Mouse (Mus musculus) limb, embryonic 11.5 days (tissue): Measurements from ENCODE around the gene Ppp3ca. TPM values are rescaled to one million over a fixed set of nuclear protein-coding genes. Genes with fewer than 3 reads are reported as not detected.
A peak's percentile ranks its signal among the peaks of the same experiment; 100 is the strongest.

Source experiments
- ATAC-seq: fragments of 200-750 bp; cut with Nextera tagmentation; 2 replicates; pipeline ENCODE4 v1.8.0; 2017; ENCODE audit warnings: low read depth; ENCODE audit not compliant: insufficient number of reproducible peaks, low FRiP score, low TSS enrichment
- DNase-seq: peaks from one replicate; pipeline ENCODE4 v3.0.0-alpha.2; 2015; ENCODE audit warnings: low spot score
- H3K27ac ChIP-seq: fragments of 300-500 bp; sonication (generic); replicated peaks from 2 replicates; pipeline ENCODE4 v1.5.1; 2014; ENCODE audit warnings: low read depth, mild to moderate bottlenecking, low read length
- H3K27me3 ChIP-seq: fragments of 300-500 bp; sonication (generic); 2 replicates; pipeline ENCODE4 v1.6.1; 2014; ENCODE audit warnings: mild to moderate bottlenecking, low read length, mixed read lengths; ENCODE audit not compliant: control insufficient read depth, insufficient read depth
- H3K36me3 ChIP-seq: fragments of 300-500 bp; sonication (generic); 2 replicates; pipeline ENCODE4 v1.6.1; 2014; ENCODE audit warnings: mild to moderate bottlenecking, low read length, moderate library complexity, mixed read lengths; ENCODE audit not compliant: control insufficient read depth, insufficient read depth
- H3K4me1 ChIP-seq: fragments of 300-500 bp; sonication (generic); 2 replicates; pipeline ENCODE4 v1.6.1; 2014; ENCODE audit warnings: low read length, mixed read lengths; ENCODE audit not compliant: control insufficient read depth, insufficient read depth
- H3K4me2 ChIP-seq: fragments of 300-500 bp; sonication (generic); 2 replicates; pipeline ENCODE4 v1.6.1; 2014; ENCODE audit warnings: low read depth, mild to moderate bottlenecking, moderate library complexity; ENCODE audit not compliant: severe bottlenecking
- H3K4me3 ChIP-seq: fragments of 300-500 bp; sonication (generic); 2 replicates; pipeline ENCODE4 v1.5.1; 2014; ENCODE audit warnings: low read depth, low read length
- H3K9ac ChIP-seq: fragments of 300-500 bp; sonication (generic); 2 replicates; pipeline ENCODE4 v1.6.1; 2014; ENCODE audit warnings: mild to moderate bottlenecking, low read length
- H3K9me3 ChIP-seq: fragments of 300-500 bp; sonication (generic); 2 replicates; pipeline ENCODE4 v1.6.1; 2016; ENCODE audit warnings: low read length; ENCODE audit not compliant: control insufficient read depth
- WGBS: fragments of 180-500 bp; shearing (Covaris S2); extraction: QIAGEN DNeasy Blood & Tissue Kit; methylation state at CpG from one replicate; pipeline ENCODE4 v1.1.7; 2014; 5-methylcytosine and 5-hydroxymethylcytosine counted together
- polyA plus RNA-seq: library from polyadenylated mRNA; unstranded; fragments of >200 nt; fragmentation: Nextera tagmentation; extraction: Ambion mirVana; gene quantifications from 2 replicates; pipeline ENCODE4 v1.2.1, GENCODE M21; 2014

The Ppp3ca gene
- polyA plus RNA-seq, 1 experiment from 2014 or later = 72.7 TPM

DNA sequence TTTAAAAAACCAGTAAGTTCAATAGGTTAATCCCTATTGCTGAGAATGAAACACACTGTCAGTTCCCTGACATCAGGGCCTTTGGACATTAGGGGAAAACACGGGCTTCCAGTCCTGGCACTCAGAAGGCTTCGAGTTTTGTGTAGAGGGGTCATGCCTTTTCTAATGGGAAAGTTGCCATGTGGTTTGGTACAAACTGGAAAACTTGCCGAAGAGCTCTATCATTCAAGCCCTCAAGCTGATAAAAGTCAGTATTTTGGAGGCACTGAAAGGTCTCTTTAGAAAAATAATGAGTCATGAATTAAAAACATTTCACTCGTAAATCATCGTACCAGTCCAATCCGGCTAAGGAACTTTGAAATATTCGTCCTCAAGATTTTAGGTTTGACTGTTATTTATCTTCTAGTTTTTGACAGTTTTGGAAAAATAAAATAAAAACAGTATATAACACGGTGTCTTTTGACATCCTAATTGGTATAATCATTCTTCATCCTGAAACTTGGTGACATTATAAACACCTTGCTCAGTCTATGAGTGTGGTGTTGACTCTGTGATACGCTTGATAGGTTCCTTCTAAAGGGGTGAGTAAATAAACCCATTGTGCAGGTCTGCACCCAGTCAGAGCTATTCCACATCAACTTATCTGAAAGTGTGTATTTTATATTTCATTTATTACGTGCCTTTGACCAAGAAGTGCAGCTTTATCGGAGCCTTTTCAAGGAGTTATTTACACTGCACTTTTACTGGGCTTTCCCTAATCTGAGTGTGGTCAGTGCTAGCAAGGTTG lies 192.3 kb downstream of the Ppp3ca start:
- Histone ChIP-seq H3K36me3 (no peaks in the 10 kb centered on the region), H3K4me1 (peaks cover 4% of the 10 kb centered on the region; the same call in 1 of the 2 replicates), H3K4me2 (no peak overlapping the region), H3K9me3 (no peaks in the 10 kb centered on the region), H3K4me3 (no peak overlapping the region), H3K27me3 (no peaks in the 10 kb centered on the region), H3K27ac (no peak overlapping the region), H3K9ac (no peak overlapping the region)
- ATAC-seq (no peak), DNase-seq (no peak)
- 72% methylated on average over 11 of the region's 11 CpGs for WGBS

- ATAC-seq (no peak), DNase-seq (no peak)
- Histone ChIP-seq H3K27me3 (no peaks in the 10 kb centered on the region), H3K9ac (no peak overlapping the region), H3K27ac (no peak overlapping the region), H3K9me3 (no peaks in the 10 kb centered on the region), H3K4me2 (no peak overlapping the region), H3K4me1 (peaks cover 4% of the 10 kb centered on the region; the same call in 1 of the 2 replicates), H3K36me3 (no peaks in the 10 kb centered on the region), H3K4me3 (no peak overlapping the region)
- WGBS = 94% methylated on average over 5 of the region's 5 CpGs
Observed at GRCm38 (mm10) chr3:136863127-136863526, 193.2 kb downstream of the Ppp3ca start.

DNA sequence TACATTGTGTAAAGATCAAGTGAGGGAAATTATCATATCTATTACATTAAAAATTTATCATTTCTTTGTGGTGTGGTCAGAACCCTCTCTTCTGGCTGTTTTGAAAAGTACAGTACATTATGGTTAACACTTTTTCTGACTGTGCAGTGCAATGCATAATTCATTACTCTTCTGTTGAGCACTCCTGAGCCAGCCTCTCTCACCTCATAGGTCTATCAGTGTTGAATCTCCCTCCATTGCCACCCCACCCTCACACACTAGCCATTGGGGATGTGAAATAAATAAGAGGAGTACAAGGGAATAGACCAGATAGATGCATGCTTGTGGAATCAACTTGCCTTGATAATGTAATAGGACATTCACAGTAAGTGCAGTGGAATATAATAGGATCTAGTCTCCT lies 194.4 kb downstream of the Ppp3ca start:
- no peak overlapping the region for H3K4me3 ChIP-seq
- H3K9me3 ChIP-seq = no peaks in the 10 kb centered on the region
- no peak overlapping the region for H3K4me2 ChIP-seq
- no peak overlapping the region for H3K27ac ChIP-seq
- no peaks in the 10 kb centered on the region for H3K27me3 ChIP-seq
- no peaks in the 10 kb centered on the region for H3K36me3 ChIP-seq
- H3K9ac ChIP-seq = no peak overlapping the region
- ATAC-seq = no peak
- DNase-seq = no peak
- H3K4me1 ChIP-seq = peaks cover 4% of the 10 kb centered on the region; the same call in 1 of the 2 replicates

DNA sequence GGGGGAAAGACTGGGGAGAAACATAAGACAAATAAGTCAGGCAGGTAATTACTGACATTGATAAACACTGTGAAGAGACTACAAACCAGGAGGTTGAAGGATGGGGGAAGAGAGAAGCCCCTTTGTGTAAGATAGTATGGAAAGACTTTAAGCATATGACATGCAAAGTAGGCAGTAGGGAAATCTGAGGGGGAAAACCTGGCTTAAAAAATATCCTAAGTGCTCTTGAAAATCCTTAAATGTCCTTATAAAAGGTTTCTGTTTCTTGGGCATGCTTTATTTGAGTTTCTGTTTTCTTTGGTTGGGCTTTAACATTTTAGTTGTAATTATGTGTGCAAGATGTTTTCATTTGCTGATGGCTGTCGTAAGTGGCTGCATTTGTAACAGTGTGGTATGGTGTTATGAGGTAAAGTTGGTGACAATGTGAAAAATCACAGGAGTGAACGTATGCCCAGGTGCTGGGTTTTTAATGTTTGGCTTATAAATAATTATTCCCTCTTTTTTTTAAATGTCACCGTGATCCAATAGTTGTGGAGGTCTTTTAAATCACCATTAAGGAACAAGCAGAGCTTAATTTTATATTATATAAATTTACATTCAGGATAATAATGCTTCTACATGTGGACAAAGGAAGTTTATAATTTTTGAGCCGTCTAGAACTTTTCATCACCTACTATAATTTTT lies 195.4 kb downstream of the Ppp3ca start:
- H3K27me3 ChIP-seq = no peaks in the 10 kb centered on the region
- H3K9me3 ChIP-seq = no peaks in the 10 kb centered on the region
- H3K4me2 ChIP-seq = no peak overlapping the region
- H3K4me1 ChIP-seq = peaks cover 4% of the 10 kb centered on the region; the same call in 1 of the 2 replicates
- H3K9ac ChIP-seq = no peak overlapping the region
- no peak overlapping the region for H3K27ac ChIP-seq
- WGBS = 70% methylated on average over 4 of the region's 4 CpGs
- H3K4me3 ChIP-seq = no peak overlapping the region
- DNase-seq (no peak), ATAC-seq (no peak)
- H3K36me3 ChIP-seq = no peaks in the 10 kb centered on the region

DNA sequence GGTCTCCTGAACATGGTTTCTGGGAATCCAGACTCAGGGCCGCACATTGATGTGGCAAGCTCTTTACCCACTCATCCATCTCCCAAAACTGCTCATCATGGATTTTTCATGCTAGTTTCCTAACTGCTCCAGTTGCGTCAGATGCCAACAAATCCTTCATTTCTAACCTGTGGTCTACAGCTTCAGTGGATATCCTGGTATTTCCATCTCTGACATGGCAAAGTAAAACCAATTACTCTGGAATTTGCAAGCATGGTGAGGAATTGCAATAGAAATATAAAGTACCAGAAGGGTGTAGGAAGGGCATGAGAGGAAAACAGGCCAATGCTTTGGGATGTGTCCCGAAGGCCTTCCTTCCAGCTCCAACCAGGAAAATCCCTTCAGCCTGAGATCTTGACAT lies 196.2 kb downstream of the Ppp3ca start:
- ATAC-seq = no peak
- no peak overlapping the region for H3K4me2 ChIP-seq
- peaks cover 7% of the 10 kb centered on the region; the same call in 1 of the 2 replicates for H3K4me1 ChIP-seq
- no peaks in the 10 kb centered on the region for H3K36me3 ChIP-seq
- no peak overlapping the region for H3K4me3 ChIP-seq
- no peak for DNase-seq
- no peaks in the 10 kb centered on the region for H3K27me3 ChIP-seq
- WGBS = 95% methylated on average over 3 of the region's 3 CpGs
- H3K27ac ChIP-seq = no peak overlapping the region
- H3K9me3 ChIP-seq = no peaks in the 10 kb centered on the region
- H3K9ac ChIP-seq = no peak overlapping the region

- Histone ChIP-seq H3K36me3 (no peaks in the 10 kb centered on the region), H3K27ac (no peak overlapping the region), H3K4me3 (no peak overlapping the region), H3K4me2 (no peak overlapping the region), H3K9ac (no peak overlapping the region), H3K27me3 (no peaks in the 10 kb centered on the region), H3K4me1 (peaks cover 9% of the 10 kb centered on the region; the same call in 1 of the 2 replicates), H3K9me3 (no peaks in the 10 kb centered on the region)
- DNase-seq (no peak), ATAC-seq (no peak)
- WGBS = 74% methylated on average over 3 of the region's 3 CpGs
Observed at GRCm38 (mm10) chr3:136866571-136866970, 196.6 kb downstream of the Ppp3ca start.

- no peak overlapping the region for H3K4me2 ChIP-seq
- no peak overlapping the region for H3K27ac ChIP-seq
- peaks cover 15% of the 10 kb centered on the region for H3K4me1 ChIP-seq
- ATAC-seq (no peak), DNase-seq (no peak)
- H3K4me3 ChIP-seq = no peak overlapping the region
- H3K9me3 ChIP-seq = no peaks in the 10 kb centered on the region
- WGBS = 86% methylated on average over 2 of the region's 2 CpGs
- no peaks in the 10 kb centered on the region for H3K27me3 ChIP-seq
- H3K9ac ChIP-seq = no peak overlapping the region
- no peaks in the 10 kb centered on the region for H3K36me3 ChIP-seq
Observed at GRCm38 (mm10) chr3:136867366-136867765, 197.4 kb downstream of the Ppp3ca start.

GRCm38 (mm10) chr3:136871772-136872532 lies 202.0 kb downstream of the Ppp3ca start:
- Histone ChIP-seq H3K27me3 (no peaks in the 10 kb centered on the region), H3K9ac (no peak overlapping the region), H3K9me3 (no peaks in the 10 kb centered on the region), H3K4me2 (no peak overlapping the region), H3K4me1 (peaks cover 16% of the 10 kb centered on the region), H3K36me3 (no peaks in the 10 kb centered on the region), H3K4me3 (no peak overlapping the region), H3K27ac (no peak overlapping the region; the same call in 1 of the 2 replicates)
- ATAC-seq (peak; percentile 91), DNase-seq (peak; percentile 74)
- 26% methylated on average over 14 of the region's 14 CpGs for WGBS
